Mouse (Mus musculus) megakaryocyte, embryonic 14.5 days (primary cell): ENCODE measurements around the gene Mapk3. TPM values are rescaled to one million over a fixed set of nuclear protein-coding genes. Genes with fewer than 3 reads are reported as not detected.

ENCODE experiments used
- H3K27me3 ChIP-seq: replicated peaks from 2 replicates; pipeline ENCODE3; 2012; ENCODE audit warnings: inconsistent platforms
- H3K36me3 ChIP-seq: replicated peaks from 2 replicates; pipeline ENCODE3; 2012; ENCODE audit warnings: low read length, inconsistent platforms, mixed read lengths
- H3K4me1 ChIP-seq: 2 replicates; pipeline ENCODE4 v1.6.1; 2012; ENCODE audit warnings: inconsistent platforms
- H3K4me3 ChIP-seq: replicated peaks from 2 replicates; pipeline ENCODE3; 2012; ENCODE audit warnings: moderate library complexity, mild to moderate bottlenecking, inconsistent platforms
- H3K9me3 ChIP-seq: 2 replicates; pipeline ENCODE4 v1.6.1; 2012; ENCODE audit warnings: inconsistent platforms
- FLI1 ChIP-seq: IDR thresholded peaks from 2 replicates; pipeline ENCODE4 v1.6.1; 2012; ENCODE audit warnings: low read length, inconsistent platforms, mixed read lengths
- GATA1 ChIP-seq: IDR thresholded peaks from 3 replicates; pipeline ENCODE4 v1.6.1; 2012; ENCODE audit warnings: mixed read lengths, low read length, inconsistent platforms, borderline replicate concordance
- polyA plus RNA-seq: library from polyadenylated mRNA; stranded (reverse); fragments of >175 nt; gene quantifications from 2 replicates; pipeline ENCODE4 v1.2.3, GENCODE M21; 2012; ENCODE audit warnings: low replicate concordance; ENCODE audit not compliant: insufficient read depth

Mapk3 gene
- polyA plus RNA-seq, 1 experiment = 213 TPM

DNA sequence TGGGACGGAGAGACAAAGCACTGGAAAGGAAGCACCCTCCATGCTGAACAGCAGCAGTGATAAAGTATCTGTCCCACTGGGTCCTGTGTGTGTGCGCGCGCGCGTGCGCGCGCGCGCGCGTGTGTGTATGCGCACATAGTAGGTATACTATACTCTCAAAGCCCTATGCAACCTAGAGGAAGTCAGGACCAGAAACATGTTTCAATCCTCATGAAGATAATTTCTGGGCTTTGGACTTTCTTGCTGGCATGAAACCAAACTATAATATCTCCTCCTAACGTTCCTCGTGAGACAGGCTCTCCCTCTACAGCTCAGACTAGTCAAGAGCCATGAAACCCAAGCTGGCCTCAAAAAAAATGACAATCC is 41.6 kb downstream of the Mapk3 start:
- Histone ChIP-seq H3K36me3 (peaks cover 44% of the 10 kb centered on the region), H3K4me3 (peak overlapping the region; percentile 96), H3K4me1 (peaks cover 80% of the 10 kb centered on the region)

DNA sequence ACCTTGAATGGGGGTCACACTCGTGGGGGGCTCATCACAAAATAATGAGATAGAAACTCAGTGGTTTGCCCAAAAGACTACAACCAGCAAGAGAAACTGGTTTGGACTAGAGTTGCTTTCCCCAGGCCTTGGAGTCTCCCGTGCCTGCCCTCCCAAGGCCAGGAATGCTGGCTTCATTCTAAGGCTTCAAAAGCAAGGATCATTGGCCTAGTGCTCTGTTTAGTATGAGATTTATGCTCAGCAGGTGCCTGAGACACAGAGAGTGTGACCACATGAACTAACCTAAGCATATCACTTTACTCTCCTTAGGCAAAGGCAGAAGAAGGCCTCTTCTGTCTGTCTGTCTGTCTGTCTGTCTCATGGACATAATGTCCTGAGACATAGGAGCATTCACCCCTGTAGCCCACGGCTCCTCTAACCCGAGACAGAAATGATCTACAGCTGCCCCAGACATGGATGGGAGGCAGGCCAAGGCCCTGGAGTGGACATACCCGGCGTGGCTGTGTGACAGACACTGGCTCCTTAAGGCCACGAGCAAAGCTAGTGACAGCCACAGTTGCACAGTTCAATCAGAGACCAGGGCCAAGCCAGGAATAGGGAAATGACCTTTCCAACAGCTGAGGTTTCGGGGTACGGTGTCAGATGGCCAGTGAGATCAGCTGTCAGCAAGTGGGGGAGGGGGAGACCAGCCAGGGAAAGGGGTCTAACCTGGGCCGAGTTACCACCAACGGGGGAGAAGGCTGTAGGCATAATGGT is 42.9 kb downstream of the Mapk3 start:
- H3K4me3 ChIP-seq = peak overlapping the region; percentile 1
- TF ChIP-seq FLI1 = no peak
- TF ChIP-seq GATA1 = no peak
- H3K36me3 ChIP-seq = peaks cover 40% of the 10 kb centered on the region
- H3K4me1 ChIP-seq = peaks cover 72% of the 10 kb centered on the region
- no peaks in the 10 kb centered on the region for H3K9me3 ChIP-seq
- H3K27me3 ChIP-seq = no peaks in the 10 kb centered on the region

More for the DNA sequence above, 41.6 kb downstream of the Mapk3 start:
- Histone ChIP-seq H3K9me3 (no peaks in the 10 kb centered on the region), H3K27me3 (no peaks in the 10 kb centered on the region)
- no peak for TF ChIP-seq GATA1
- no peak for TF ChIP-seq FLI1

DNA sequence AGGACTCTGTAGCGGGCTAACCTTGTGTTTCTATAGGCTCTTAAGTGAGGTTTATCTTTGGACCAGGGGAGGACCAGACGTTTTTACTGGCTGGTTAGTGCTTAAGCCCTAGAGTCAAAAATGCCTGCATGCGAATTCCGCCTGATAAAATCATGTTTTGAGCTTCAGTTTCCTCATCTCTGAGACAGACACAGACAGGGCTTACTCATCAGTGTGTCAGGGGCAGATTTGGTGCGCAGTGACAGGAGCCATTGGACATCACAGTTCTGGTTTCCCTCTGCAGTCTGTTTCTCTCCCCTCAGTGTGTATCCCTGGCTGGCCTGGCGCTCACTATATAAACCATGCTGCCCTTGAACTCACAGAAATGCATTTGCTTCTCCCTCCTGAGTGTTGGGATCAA is 43.8 kb downstream of the Mapk3 start:
- Histone ChIP-seq H3K4me3 (peak overlapping the region; percentile 72), H3K9me3 (no peaks in the 10 kb centered on the region), H3K36me3 (peaks cover 34% of the 10 kb centered on the region), H3K4me1 (peaks cover 76% of the 10 kb centered on the region), H3K27me3 (no peaks in the 10 kb centered on the region)
- no peak for TF ChIP-seq GATA1
- TF ChIP-seq FLI1 = no peak

DNA sequence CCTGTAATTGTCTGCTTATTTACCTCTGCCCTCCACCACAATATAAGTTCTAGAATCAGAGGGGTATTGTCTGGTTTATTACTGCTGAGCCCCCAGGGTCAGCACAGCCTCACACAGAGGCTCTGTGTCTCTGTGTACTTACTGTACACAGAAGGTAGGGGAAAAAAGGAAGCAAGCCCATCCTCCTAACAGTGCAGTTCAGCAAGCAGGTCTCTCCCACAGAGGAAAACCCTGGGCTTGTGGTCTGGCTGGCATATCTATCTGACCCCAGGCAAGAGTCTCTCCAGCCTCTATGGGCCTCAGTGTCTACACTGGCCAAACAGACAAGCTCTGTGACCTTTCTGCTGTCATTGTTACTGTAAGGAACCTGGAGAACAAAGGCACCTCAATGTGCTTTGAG is 44.4 kb downstream of the Mapk3 start:
- Histone ChIP-seq H3K4me1 (peaks cover 82% of the 10 kb centered on the region), H3K27me3 (no peaks in the 10 kb centered on the region), H3K9me3 (no peaks in the 10 kb centered on the region), H3K36me3 (peaks cover 32% of the 10 kb centered on the region), H3K4me3 (peak overlapping the region; percentile 60)
- TF ChIP-seq FLI1 = no peak

DNA sequence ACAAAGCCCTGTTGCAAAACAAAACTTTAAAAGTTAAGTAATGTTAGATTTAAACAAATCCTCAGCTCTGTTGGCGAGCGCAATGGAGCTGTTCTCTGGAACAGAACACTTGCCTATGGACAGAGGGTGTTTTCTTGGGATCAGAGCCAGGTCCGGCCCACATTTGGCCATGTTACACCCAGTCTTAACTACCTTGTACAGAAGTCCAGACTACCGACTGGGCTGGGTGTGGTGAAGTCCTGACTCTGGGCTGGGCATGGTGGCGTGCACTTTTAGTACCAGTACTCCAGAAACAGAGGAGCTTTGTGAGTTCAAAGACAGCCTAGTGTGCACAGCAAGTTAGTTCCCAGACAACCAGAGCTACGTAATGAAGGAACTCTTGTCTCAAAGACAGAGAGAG is 47.6 kb downstream of the Mapk3 start:
- peaks cover 26% of the 10 kb centered on the region for H3K36me3 ChIP-seq
- H3K4me3 ChIP-seq = no peak overlapping the region
- peaks cover 69% of the 10 kb centered on the region for H3K4me1 ChIP-seq
- peaks cover 5% of the 10 kb centered on the region for H3K9me3 ChIP-seq
- TF ChIP-seq GATA1 (no peak), FLI1 (no peak)
- peaks cover 2% of the 10 kb centered on the region for H3K27me3 ChIP-seq

DNA sequence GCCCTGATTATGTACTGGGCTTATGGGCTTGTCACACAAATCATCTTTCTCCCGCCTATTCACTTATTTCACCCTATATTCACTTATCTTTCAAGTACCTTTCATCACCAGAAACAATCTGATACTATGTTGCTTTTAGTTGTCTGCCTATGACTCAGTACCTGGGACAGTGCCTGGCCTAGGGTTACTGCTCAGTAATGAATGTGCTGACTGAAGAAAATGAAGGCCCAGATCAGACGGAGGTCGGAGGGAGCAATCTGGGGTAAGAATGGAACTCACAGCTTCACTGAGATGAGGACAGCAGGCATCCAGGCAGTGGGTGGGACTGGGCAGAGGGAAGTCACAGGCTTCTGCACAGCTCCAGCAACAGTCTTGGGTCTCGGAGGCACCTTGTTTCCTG is 48.0 kb downstream of the Mapk3 start:
- peaks cover 22% of the 10 kb centered on the region for H3K36me3 ChIP-seq
- no peak overlapping the region for H3K4me3 ChIP-seq
- peaks cover 6% of the 10 kb centered on the region for H3K27me3 ChIP-seq
- H3K9me3 ChIP-seq = peaks cover 7% of the 10 kb centered on the region
- TF ChIP-seq FLI1 (no peak), GATA1 (no peak)
- peaks cover 65% of the 10 kb centered on the region for H3K4me1 ChIP-seq

DNA sequence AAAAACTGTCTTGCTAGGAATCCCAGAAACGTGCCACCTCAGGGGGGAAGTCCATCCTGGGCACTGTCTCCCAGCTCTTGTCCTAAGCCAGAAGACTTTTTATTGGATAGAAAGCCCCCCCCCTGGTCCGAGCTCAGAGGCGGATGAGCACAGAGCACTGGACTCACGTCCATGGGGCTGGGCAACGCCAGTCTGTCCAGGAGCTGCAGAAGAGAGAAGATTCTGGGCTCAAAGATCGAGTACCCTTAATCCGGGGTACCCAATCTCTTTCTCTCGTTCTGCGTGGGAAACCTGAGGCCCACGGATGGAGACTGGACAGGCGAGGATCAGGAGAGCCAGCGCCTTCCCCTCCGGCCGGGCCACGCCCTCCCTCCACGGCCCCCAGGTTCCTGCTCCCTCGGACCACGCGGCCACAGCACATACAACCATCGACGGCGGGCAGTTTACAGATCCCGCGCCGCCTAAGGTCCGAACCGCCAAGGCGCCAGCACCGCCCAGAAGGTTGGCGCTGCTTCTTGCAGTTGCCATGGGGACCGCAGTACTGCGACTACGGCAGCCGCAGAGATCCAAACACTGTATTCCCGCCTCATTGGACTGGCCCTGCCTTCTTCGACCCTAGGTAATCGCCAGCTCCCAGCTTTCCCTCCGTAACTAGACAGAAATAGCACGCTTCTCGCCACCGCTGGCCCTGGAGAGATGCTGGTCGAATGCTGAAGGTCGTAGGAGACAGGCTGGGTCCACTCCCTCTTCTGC is 49.5 kb downstream of the Mapk3 start:
- H3K36me3 ChIP-seq = peaks cover 20% of the 10 kb centered on the region
- peak overlapping the region; percentile 94 for H3K4me3 ChIP-seq
- peaks cover 57% of the 10 kb centered on the region for H3K4me1 ChIP-seq
- TF ChIP-seq GATA1 (no peak), FLI1 (no peak)
- H3K9me3 ChIP-seq = peaks cover 7% of the 10 kb centered on the region
- peaks cover 18% of the 10 kb centered on the region for H3K27me3 ChIP-seq

DNA sequence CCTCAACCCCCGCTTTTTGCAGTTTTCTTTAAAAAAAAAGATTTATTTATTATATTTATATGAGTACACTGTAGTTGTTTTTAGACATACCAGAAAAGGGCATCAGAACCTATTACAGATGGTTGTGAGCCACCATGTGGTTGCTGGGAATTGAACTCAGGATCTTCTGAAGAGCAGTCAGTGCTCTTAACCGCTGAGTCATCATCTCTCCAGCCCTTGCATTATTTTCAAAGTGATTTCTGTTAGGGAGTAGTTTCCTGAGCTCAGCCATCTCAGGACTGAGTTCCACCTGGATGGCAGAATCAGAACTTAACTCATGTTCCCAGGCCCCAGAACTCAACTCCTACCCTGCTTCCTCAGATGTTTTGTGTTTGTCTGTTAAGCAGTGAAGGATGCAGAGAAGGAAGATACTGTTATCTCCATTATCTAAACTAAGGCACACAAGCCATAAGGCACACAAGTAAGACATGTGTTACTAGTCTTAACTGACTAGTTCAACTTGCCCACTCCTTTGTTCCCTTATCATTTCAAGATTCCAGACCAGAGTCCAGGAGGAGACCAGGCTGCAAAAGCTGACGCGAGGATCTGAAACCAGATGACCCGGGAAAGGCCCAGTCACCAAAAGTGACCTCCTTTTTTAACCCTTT is 50.4 kb downstream of the Mapk3 start:
- Histone ChIP-seq H3K4me3 (peak overlapping the region; percentile 94), H3K36me3 (peaks cover 16% of the 10 kb centered on the region), H3K4me1 (peaks cover 55% of the 10 kb centered on the region), H3K27me3 (peaks cover 23% of the 10 kb centered on the region), H3K9me3 (peaks cover 7% of the 10 kb centered on the region)
- TF ChIP-seq GATA1 (no peak), FLI1 (no peak)

Other genes starting within 250 kb of the Mapk3 start
- gene Eif3c, start 193.2 kb upstream of the Mapk3 start, polyA plus RNA-seq = 22.3 and 46.6 TPM in 2 replicates
- gene Apobr, start 174.7 kb upstream of the Mapk3 start, polyA plus RNA-seq = 30.2 TPM in 1 of 2 replicates, not detected in the other
- gene Cln3, start 173.8 kb upstream of the Mapk3 start, polyA plus RNA-seq = 8.9 and 21.3 TPM in 2 replicates
- gene Il27, start 164.7 kb upstream of the Mapk3 start, polyA plus RNA-seq = 1.4 TPM in 1 of 2 replicates, not detected in the other
- 27.5 TPM in 1 of 2 replicates, not detected in the other for gene Nupr1, start 128.7 kb upstream of the Mapk3 start, polyA plus RNA-seq
- 31.0 and 69.1 TPM in 2 replicates for gene Sgf29, start 110.3 kb upstream of the Mapk3 start, polyA plus RNA-seq
- 0.87 and 3.0 TPM in 2 replicates for gene Sult1a1, start 83.2 kb upstream of the Mapk3 start, polyA plus RNA-seq
- gene Bola2, start 64.2 kb upstream of the Mapk3 start, polyA plus RNA-seq = 185 and 696 TPM in 2 replicates
- gene Slx1b, start 63.8 kb upstream of the Mapk3 start, polyA plus RNA-seq = 7.3 and 9.7 TPM in 2 replicates
- 1,070 and 1,578 TPM in 2 replicates for gene Coro1a, start 51.8 kb upstream of the Mapk3 start, polyA plus RNA-seq
- gene Gdpd3, start 6.7 kb downstream of the Mapk3 start, polyA plus RNA-seq = 3.4 TPM in 1 of 2 replicates, not detected in the other
- 284 and 689 TPM in 2 replicates for gene Ypel3, start 17.4 kb downstream of the Mapk3 start, polyA plus RNA-seq
- 3.0 and 15.0 TPM in 2 replicates for gene Tbx6, start 21.9 kb downstream of the Mapk3 start, polyA plus RNA-seq
- 46.3 and 115 TPM in 2 replicates for gene Ppp4c, start 32.9 kb downstream of the Mapk3 start, polyA plus RNA-seq
- 13.5 and 29.3 TPM in 2 replicates for gene Fam57b, start 38.1 kb downstream of the Mapk3 start, polyA plus RNA-seq
- not detected in 2 replicates for gene 4930451I11Rik, start 72.0 kb downstream of the Mapk3 start, polyA plus RNA-seq
- 1.3 TPM in 1 of 2 replicates, not detected in the other for gene Doc2a, start 87.8 kb downstream of the Mapk3 start, polyA plus RNA-seq
- 9.3 and 60.8 TPM in 2 replicates for gene Hirip3, start 102.4 kb downstream of the Mapk3 start, polyA plus RNA-seq
- 823 and 1,411 TPM in 2 replicates for gene Ino80e, start 102.8 kb downstream of the Mapk3 start, polyA plus RNA-seq
- 159 and 479 TPM in 2 replicates for gene Taok2, start 125.1 kb downstream of the Mapk3 start, polyA plus RNA-seq
- gene Tmem219, start 163.3 kb downstream of the Mapk3 start, polyA plus RNA-seq = 50.9 TPM in 2 replicates
- 26.4 and 59.2 TPM in 2 replicates for gene Kctd13, start 169.3 kb downstream of the Mapk3 start, polyA plus RNA-seq
- not detected in 2 replicates for gene Asphd1, start 190.0 kb downstream of the Mapk3 start, polyA plus RNA-seq
- 1.7 and 2.0 TPM in 2 replicates for gene Sez6l2, start 191.0 kb downstream of the Mapk3 start, polyA plus RNA-seq
- gene Cdipt, start 216.3 kb downstream of the Mapk3 start, polyA plus RNA-seq = 105 and 211 TPM in 2 replicates
- 1.8 TPM in 1 of 2 replicates, not detected in the other for gene Cdiptos, start 216.5 kb downstream of the Mapk3 start, polyA plus RNA-seq